Mouse (Mus musculus): ENCODE results near the gene Slit3. TPM values are rescaled to one million over a fixed set of nuclear protein-coding genes. Genes with fewer than 3 reads are reported as not detected.

The Slit3 gene
- polyA plus RNA-seq, 1 experiment from 2014 or later = 5.9 TPM

- Histone ChIP-seq H3K9ac (ENCODE audit: low read depth, low read length) (no peak overlapping the region), H3K4me2 (ENCODE audit: low read depth, low read length) (no peak overlapping the region), H3K4me1 (ENCODE audit: control insufficient read depth, insufficient read depth, low read length) (peaks cover 20% of the 10 kb centered on the region), H3K36me3 (ENCODE audit: control insufficient read depth, insufficient read depth, low read length) (no peaks in the 10 kb centered on the region), H3K4me3 (ENCODE audit: low read length) (no peak overlapping the region), H3K27me3 (replicated peaks; ENCODE audit: control insufficient read depth, insufficient read depth, low read length) (no peaks in the 10 kb centered on the region), H3K9me3 (ENCODE audit: control insufficient read depth, low read length) (no peaks in the 10 kb centered on the region), H3K27ac (ENCODE audit: low read length) (peak overlapping the region; percentile 88)
- 54% methylated on average over 8 of the region's 8 CpGs for WGBS
- ATAC-seq = peak; percentile 96
Observed at GRCm38 (mm10) chr11:35750578-35750977, 629.6 kb downstream of the Slit3 start.

DNA sequence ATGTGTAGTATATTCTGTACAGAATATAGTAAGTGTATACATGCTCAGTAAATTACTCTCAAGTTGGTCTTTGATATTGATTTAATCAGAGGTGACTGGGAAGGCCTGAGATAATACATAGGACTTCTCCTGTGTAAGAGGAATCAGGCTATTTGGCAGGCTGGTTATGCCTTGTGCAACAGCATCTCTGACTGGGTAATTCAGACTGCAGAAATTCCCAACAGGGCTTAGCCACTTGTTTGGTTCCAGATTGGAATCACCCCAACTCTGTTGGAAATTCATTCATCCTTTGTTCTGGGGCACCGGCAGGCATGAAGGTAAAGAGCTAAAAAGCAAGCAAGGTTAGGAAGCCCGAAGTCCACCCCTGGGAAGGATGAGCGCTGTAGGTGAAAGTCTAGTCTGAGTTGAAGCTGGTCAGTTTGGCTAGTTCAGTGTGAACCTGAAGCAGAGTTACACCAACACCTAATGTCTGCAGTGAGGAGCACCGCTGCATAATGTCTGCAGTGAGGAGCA lies 633.9 kb downstream of the Slit3 start:
- whole genome bisulfite sequencing = 90% methylated on average over 4 of the region's 4 CpGs
- no peak for ATAC-seq
- H3K4me2 ChIP-seq (ENCODE audit: low read depth, low read length) = no peak overlapping the region
- H3K4me1 ChIP-seq (ENCODE audit: control insufficient read depth, insufficient read depth, low read length) = peaks cover 16% of the 10 kb centered on the region
- H3K9me3 ChIP-seq (ENCODE audit: control insufficient read depth, low read length) = no peaks in the 10 kb centered on the region
- peak overlapping the region; percentile 68 for H3K27ac ChIP-seq (ENCODE audit: low read length)
- no peaks in the 10 kb centered on the region for H3K36me3 ChIP-seq (ENCODE audit: control insufficient read depth, insufficient read depth, low read length)
- no peak overlapping the region for H3K9ac ChIP-seq (ENCODE audit: low read depth, low read length)
- H3K27me3 ChIP-seq (replicated peaks; ENCODE audit: control insufficient read depth, insufficient read depth, low read length) = no peaks in the 10 kb centered on the region
- no peak overlapping the region for H3K4me3 ChIP-seq (ENCODE audit: low read length)

DNA sequence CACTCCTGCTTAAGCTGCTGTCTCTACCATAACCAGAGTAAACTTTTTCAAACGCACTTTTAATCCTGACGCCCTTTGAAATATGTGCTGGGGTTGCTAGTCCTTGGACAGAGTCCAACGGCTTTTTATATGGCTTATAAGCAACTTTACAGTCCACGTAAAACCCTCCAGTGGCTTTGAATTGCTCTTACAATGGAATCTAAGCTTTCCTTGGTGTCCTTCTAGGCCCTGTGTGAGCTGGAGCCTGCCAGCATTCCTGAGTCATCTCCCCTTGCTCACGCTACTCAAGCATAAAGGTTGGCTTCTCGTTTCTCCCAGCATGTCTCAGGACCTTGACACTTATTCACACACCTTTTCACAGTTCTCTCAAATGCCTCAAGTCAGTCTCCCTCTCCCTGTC lies 634.5 kb downstream of the Slit3 start:
- 26% methylated on average over 6 of the region's 6 CpGs for WGBS
- Histone ChIP-seq H3K4me2 (ENCODE audit: low read depth, low read length) (no peak overlapping the region), H3K27ac (ENCODE audit: low read length) (peak overlapping the region; percentile 68), H3K4me1 (ENCODE audit: control insufficient read depth, insufficient read depth, low read length) (peaks cover 12% of the 10 kb centered on the region), H3K9me3 (ENCODE audit: control insufficient read depth, low read length) (no peaks in the 10 kb centered on the region), H3K36me3 (ENCODE audit: control insufficient read depth, insufficient read depth, low read length) (no peaks in the 10 kb centered on the region), H3K27me3 (replicated peaks; ENCODE audit: control insufficient read depth, insufficient read depth, low read length) (no peaks in the 10 kb centered on the region), H3K4me3 (ENCODE audit: low read length) (no peak overlapping the region), H3K9ac (ENCODE audit: low read depth, low read length) (no peak overlapping the region)
- peak; percentile 22; the same call in 1 of the 2 replicates for ATAC-seq

DNA sequence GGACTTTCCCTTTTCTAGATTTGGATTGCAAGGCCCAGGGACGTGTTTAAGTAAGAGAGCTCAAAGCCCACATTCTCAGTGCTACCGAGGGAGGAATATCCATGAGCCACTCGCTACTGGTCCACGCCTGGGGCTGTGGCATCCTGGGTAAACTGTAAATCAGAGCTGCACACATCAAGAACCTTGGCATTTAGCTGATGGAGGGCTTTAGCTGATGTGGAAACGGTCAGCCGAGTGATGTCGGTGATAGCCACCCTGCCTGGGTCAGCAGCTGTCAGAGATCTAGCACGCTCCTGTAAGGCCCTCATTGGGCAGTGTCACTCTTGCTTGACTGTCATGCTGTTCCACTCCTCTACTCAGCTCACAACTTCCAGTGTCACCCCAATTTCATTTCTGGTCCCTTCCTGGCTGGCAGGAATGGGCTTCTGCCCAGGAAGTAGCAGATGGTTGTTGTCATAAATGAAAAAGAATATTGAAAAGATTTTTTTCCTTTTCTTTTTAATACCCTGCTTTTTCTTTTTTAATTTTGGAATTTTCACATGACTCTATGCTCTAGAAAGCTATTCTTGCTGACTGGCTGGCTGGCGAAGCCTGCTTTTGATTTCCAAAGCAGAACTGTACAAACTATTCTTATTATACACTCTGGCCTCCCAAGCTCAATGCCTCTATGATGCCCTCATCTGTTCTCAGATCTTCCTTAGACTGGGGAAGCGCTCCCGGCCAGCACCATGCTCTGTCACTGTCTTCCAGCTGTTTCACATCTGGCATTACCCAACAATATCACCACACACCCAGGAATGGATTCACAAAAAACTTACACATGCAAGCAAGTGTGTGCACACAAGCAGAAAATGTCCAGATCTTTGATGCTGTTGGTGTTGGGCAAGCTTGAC lies 635.6 kb downstream of the Slit3 start:
- no peak overlapping the region for H3K9ac ChIP-seq (ENCODE audit: low read depth, low read length)
- no peak overlapping the region for H3K4me3 ChIP-seq (ENCODE audit: low read length)
- H3K9me3 ChIP-seq (ENCODE audit: control insufficient read depth, low read length) = no peaks in the 10 kb centered on the region
- H3K36me3 ChIP-seq (ENCODE audit: control insufficient read depth, insufficient read depth, low read length) = no peaks in the 10 kb centered on the region
- H3K27ac ChIP-seq (ENCODE audit: low read length) = no peak overlapping the region
- no peaks in the 10 kb centered on the region for H3K27me3 ChIP-seq (replicated peaks; ENCODE audit: control insufficient read depth, insufficient read depth, low read length)
- ATAC-seq = no peak
- 90% methylated on average over 11 of the region's 11 CpGs for WGBS
- peaks cover 14% of the 10 kb centered on the region for H3K4me1 ChIP-seq (ENCODE audit: control insufficient read depth, insufficient read depth, low read length)
- H3K4me2 ChIP-seq (ENCODE audit: low read depth, low read length) = no peak overlapping the region

MicroRNAs within 50 kb of the gene (microRNA counts, 519-probe panel; counts per million panel counts)
- 3,522 counts per million, percentile 90 among the panel's probes with 10 or more counts for microRNA mmu-miR-218

Small RNA genes within 50 kb of the gene (microRNA-seq; reads per million reads assigned to microRNA genes)
- gene Mir218-2 = 50.3 reads per million, percentile 40 among the genes with 10 or more reads in this experiment

Data from intestine, embryonic 16.5 days (tissue).